Mouse (Mus musculus) erythroblast, embryonic 14.5 days (primary cell): ENCODE measurements around the gene Cd6.

ENCODE experiments used
- GATA1 ChIP-seq: IDR thresholded peaks from 2 replicates; pipeline ENCODE4 v1.6.1; 2012; ENCODE audit warnings: low read length, inconsistent platforms, mixed read lengths
- TAL1 ChIP-seq: IDR thresholded peaks from 3 replicates; pipeline ENCODE4 v1.6.1; 2012; ENCODE audit warnings: low read length, inconsistent platforms, mixed read lengths

GRCm38 (mm10) chr19:10869886-10870527 lies 40.1 kb upstream of the Cd6 start, which contains the start of gene Tmem132a:
- no peak for TF ChIP-seq TAL1
- TF ChIP-seq GATA1, result no peak
